ENCODE assay signal across 18 mouse cellular contexts in genomic region chr14:46419269-46419668, GRCm38 (mm10). TPM values are rescaled to one million over a fixed set of nuclear protein-coding genes. Genes with fewer than 3 reads are reported as not detected.
DNase-seq lines count a peak whose midpoint lies in the region; ATAC-seq and TF ChIP-seq lines count a peak whose summit lies in the region.
"Had no signal": no experiment of that assay in that cellular context is flagged by ENCODE, and none has a peak within 500 bp of the region (broad histone marks: within the 10 kb centered on the region; RNA-seq: fewer than 3 reads in every experiment).

No protein-coding gene starts in this region.

- DNase-seq in ES-E14 (ENCODE audit: low read depth, low spot score), result no peak
- DNase-seq in forebrain, embryonic 14.5 days (ENCODE audit: low spot score), result no peak
- DNase-seq in urinary bladder, adult 2 months (ENCODE audit: low spot score), result no peak
- no peak for DNase-seq in left cerebral cortex, adult 8-10 months (ENCODE audit: low spot score in 2 of 2)
- DNase-seq: cerebellum, postnatal 14 days; gastrocnemius, postnatal 14 days; layer of hippocampus, adult 9-11 months; left cerebral cortex, postnatal 4 days; liver, embryonic 13.5 days; lung, postnatal 14 days; thymus, postnatal 36 days had no signal

- in situ Hi-C loops in ES-E14 (cut with MboI; ENCODE audit: low sequenced_read_pairs in 2 of 2, unreplicated experiment in 2 of 2), result no loop called here

- no peak; the same call in 1 of the 2 replicates for ATAC-seq in forebrain, embryonic 13.5 days
- no peak for ATAC-seq in forebrain, embryonic 12.5 days (ENCODE audit: low FRiP score)
- ATAC-seq in forebrain, embryonic 14.5 days, result 0 out of 2 replicates have a peak, but pooled peaks have one; percentile 15
- peak; percentile 59 for ATAC-seq in midbrain, embryonic 13.5 days

- H3K27ac ChIP-seq in forebrain, embryonic 13.5 days, result no peak overlapping the region
- no peak overlapping the region for H3K27ac ChIP-seq in forebrain, embryonic 12.5 days
- no peak overlapping the region; the same call in 1 of the 2 replicates for H3K27ac ChIP-seq in ES-E14 (ENCODE audit: insufficient read depth, low read depth, low read length, poor library complexity, severe bottlenecking)
- H3K27ac ChIP-seq in forebrain, embryonic 14.5 days (ENCODE audit: low read depth, low read length), result no peak overlapping the region
- no peak overlapping the region; the same call in 1 of the 2 replicates for H3K27ac ChIP-seq in midbrain, embryonic 13.5 days
- H3K27ac ChIP-seq: liver, embryonic 13.5 days; neural tube, embryonic 13.5 days had no signal

- peaks cover 13% of the 10 kb centered on the region; the same call in 1 of the 2 replicates for H3K4me1 ChIP-seq in forebrain, embryonic 13.5 days
- peaks cover 15% of the 10 kb centered on the region for H3K4me1 ChIP-seq in forebrain, embryonic 12.5 days
- H3K4me1 ChIP-seq in ES-E14 (ENCODE audit: control insufficient read depth in 2 of 2, insufficient read depth in 2 of 2, low read length in 2 of 2, poor library complexity in 1 of 2), result peaks cover 0 to 3% of the 10 kb centered on the region in 2 experiments; a peak in 1 of 4 replicates
- no peaks in the 10 kb centered on the region; the same call in 1 of the 2 replicates for H3K4me1 ChIP-seq in forebrain, embryonic 14.5 days (ENCODE audit: control insufficient read depth, insufficient read depth, low read length)
- peaks cover 10% of the 10 kb centered on the region for H3K4me1 ChIP-seq in midbrain, embryonic 13.5 days (replicated peaks)
- H3K4me1 ChIP-seq: liver, embryonic 13.5 days; neural tube, embryonic 13.5 days had no signal

- peaks cover 8% of the 10 kb centered on the region; the same call in 1 of the 2 replicates for H3K27me3 ChIP-seq in forebrain, embryonic 13.5 days
- H3K27me3 ChIP-seq in forebrain, embryonic 12.5 days, result peaks cover 5% of the 10 kb centered on the region
- no peaks in the 10 kb centered on the region for H3K27me3 ChIP-seq in forebrain, embryonic 14.5 days (replicated peaks; ENCODE audit: control insufficient read depth, insufficient read depth, low read length)
- H3K27me3 ChIP-seq in midbrain, embryonic 13.5 days, result no peaks in the 10 kb centered on the region
- H3K27me3 ChIP-seq: heart, embryonic 12.5 days; liver, embryonic 13.5 days; neural tube, embryonic 13.5 days had no signal

- H3K9me3 ChIP-seq in forebrain, embryonic 13.5 days (replicated peaks), result no peaks in the 10 kb centered on the region
- H3K9me3 ChIP-seq in forebrain, embryonic 12.5 days, result no peaks in the 10 kb centered on the region
- H3K9me3 ChIP-seq in ES-E14 (ENCODE audit: control insufficient read depth, insufficient read depth, low read depth, low read length), result no peaks in the 10 kb centered on the region
- H3K9me3 ChIP-seq in forebrain, embryonic 14.5 days (replicated peaks; ENCODE audit: control insufficient read depth, low read length), result 0 out of 2 replicates have a peak, but pooled peaks cover 2% of the 10 kb centered on the region
- no peaks in the 10 kb centered on the region for H3K9me3 ChIP-seq in midbrain, embryonic 13.5 days
- H3K9me3 ChIP-seq: heart, embryonic 12.5 days; liver, embryonic 13.5 days had no signal

- no peak overlapping the region for H3K9ac ChIP-seq in forebrain, embryonic 13.5 days
- no peak overlapping the region for H3K9ac ChIP-seq in forebrain, embryonic 12.5 days
- H3K9ac ChIP-seq in ES-E14 (ENCODE audit: insufficient read depth, low read depth, low read length, poor library complexity, severe bottlenecking), result 0 out of 2 replicates have a peak overlapping the region, but pooled peaks have one; percentile 17
- no peak overlapping the region for H3K9ac ChIP-seq in forebrain, embryonic 14.5 days (ENCODE audit: low read length)
- H3K9ac ChIP-seq in midbrain, embryonic 13.5 days (replicated peaks), result no peak overlapping the region
- H3K9ac ChIP-seq: heart, embryonic 12.5 days; liver, embryonic 13.5 days; neural tube, embryonic 13.5 days had no signal

- WGBS in forebrain, embryonic 13.5 days, result 14% methylated on average over 10 of the region's 11 CpGs
- 24% methylated on average over 11 of the region's 11 CpGs for WGBS in forebrain, embryonic 12.5 days
- 6% methylated on average over 11 of the region's 11 CpGs for WGBS in forebrain, embryonic 14.5 days
- WGBS in midbrain, embryonic 13.5 days, result 25% methylated on average over 11 of the region's 11 CpGs

- H3K36me3 ChIP-seq in forebrain, embryonic 13.5 days (ENCODE audit: poor library complexity, severe bottlenecking), result no peaks in the 10 kb centered on the region
- H3K36me3 ChIP-seq in forebrain, embryonic 12.5 days (replicated peaks), result no peaks in the 10 kb centered on the region
- H3K36me3 ChIP-seq in ES-E14 (ENCODE audit: control insufficient read depth, insufficient read depth, low read length, poor library complexity, severe bottlenecking), result no peaks in the 10 kb centered on the region
- no peaks in the 10 kb centered on the region for H3K36me3 ChIP-seq in forebrain, embryonic 14.5 days (ENCODE audit: control insufficient read depth, insufficient read depth, low read length)
- no peaks in the 10 kb centered on the region for H3K36me3 ChIP-seq in midbrain, embryonic 13.5 days
- H3K36me3 ChIP-seq: heart, embryonic 12.5 days; liver, embryonic 13.5 days; neural tube, embryonic 13.5 days had no signal

- 0 out of 2 replicates have a peak overlapping the region, but pooled peaks have one; percentile 6 for H3K4me2 ChIP-seq in forebrain, embryonic 13.5 days
- no peak overlapping the region for H3K4me2 ChIP-seq in forebrain, embryonic 12.5 days
- no peak overlapping the region for H3K4me2 ChIP-seq in forebrain, embryonic 14.5 days (ENCODE audit: low read length)
- no peak overlapping the region for H3K4me2 ChIP-seq in midbrain, embryonic 13.5 days (replicated peaks)
- H3K4me2 ChIP-seq: heart, embryonic 12.5 days; liver, embryonic 13.5 days; neural tube, embryonic 13.5 days had no signal

- no peak overlapping the region for H3K4me3 ChIP-seq in forebrain, embryonic 13.5 days
- H3K4me3 ChIP-seq in forebrain, embryonic 12.5 days (replicated peaks), result no peak overlapping the region
- H3K4me3 ChIP-seq in ES-E14 (ENCODE audit: insufficient read depth in 1 of 2, low read depth in 1 of 2, low read length in 2 of 2, poor library complexity in 1 of 2, severe bottlenecking in 1 of 2), result no peak overlapping the region; a peak in 1 of 4 replicates
- H3K4me3 ChIP-seq in forebrain, embryonic 14.5 days (ENCODE audit: low read depth, low read length), result no peak overlapping the region
- H3K4me3 ChIP-seq in midbrain, embryonic 13.5 days (replicated peaks), result no peak overlapping the region
- H3K4me3 ChIP-seq: heart, embryonic 12.5 days; liver, embryonic 13.5 days; neural tube, embryonic 13.5 days had no signal

TF ChIP-seq in ES-E14, 5 proteins besides CTCF, POLR2A, EP300 and RAD21:
- TF ChIP-seq CHD2 (IDR thresholded peaks at IDR 0.05; ENCODE audit: low read depth, low read length) (no peak), ZNF384 (IDR thresholded peaks at IDR 0.05; ENCODE audit: low read depth, low read length) (no peak), MAFK (IDR thresholded peaks at IDR 0.05; ENCODE audit: insufficient read depth, low read depth, low read length) (no peak), ZC3H11A (IDR thresholded peaks at IDR 0.05; ENCODE audit: borderline replicate concordance, low read depth, low read length) (no peak), HCFC1 (IDR thresholded peaks at IDR 0.05; ENCODE audit: borderline replicate concordance, insufficient read depth, low read length) (no peak)

RNA-seq across cellular contexts. Expression of gene Bmp4, which starts 28.8 kb away (rescaled TPM):
- 2.4 and 3.8 TPM in 2 replicates for polyA plus RNA-seq in forebrain, embryonic 13.5 days (2015; fragmentation: Nextera tagmentation; extraction: Ambion mirVana)
- polyA plus RNA-seq in forebrain, embryonic 12.5 days (2016; fragmentation: Nextera tagmentation; extraction: Ambion mirVana), result 8.6 and 13.4 TPM in 2 replicates
- 36.5 and 73.9 TPM in 2 replicates for total RNA-seq in ES-E14 (2012; rRNA removed)
- 1.2 and 1.7 TPM in 2 replicates for polyA plus RNA-seq in forebrain, embryonic 14.5 days (2014; fragmentation: Nextera tagmentation; extraction: Ambion mirVana)
- 2.6 and 5.7 TPM in 2 replicates for polyA plus RNA-seq in midbrain, embryonic 13.5 days (2015; fragmentation: Nextera tagmentation; extraction: Ambion mirVana)
- polyA plus RNA-seq in urinary bladder, adult 2 months (2012; rRNA removed), result 115 and 166 TPM in 2 replicates
- 1 to 10 TPM; 2.9 to 7.5 (median 5.7) TPM for total RNA-seq in left cerebral cortex, adult 8-10 months (2022)

RNA-seq across cellular contexts. Expression of gene Gm15217, which starts 40.1 kb away (rescaled TPM):
- not detected in 2 replicates for polyA plus RNA-seq in forebrain, embryonic 13.5 days (2015; fragmentation: Nextera tagmentation; extraction: Ambion mirVana)
- polyA plus RNA-seq in forebrain, embryonic 12.5 days (2016; fragmentation: Nextera tagmentation; extraction: Ambion mirVana), result not detected in 2 replicates
- total RNA-seq in ES-E14 (2012; rRNA removed), result not detected in 2 replicates
- polyA plus RNA-seq in forebrain, embryonic 14.5 days (2014; fragmentation: Nextera tagmentation; extraction: Ambion mirVana), result not detected in 2 replicates
- polyA plus RNA-seq in midbrain, embryonic 13.5 days (2015; fragmentation: Nextera tagmentation; extraction: Ambion mirVana), result not detected in 2 replicates
- not detected in 2 replicates for polyA plus RNA-seq in urinary bladder, adult 2 months (2012; rRNA removed)
- not detected for total RNA-seq in left cerebral cortex, adult 8-10 months (2022)
- total RNA-seq: gastrocnemius, postnatal 14 days; hematopoietic stem cell, adult 5-6 weeks; left cerebral cortex, postnatal 4 days had no signal
- polyA plus RNA-seq: embryonic facial prominence, embryonic 14.5 days; liver, embryonic 13.5 days; neural tube, embryonic 13.5 days had no signal

Comparison
In these comparisons a context has a peak if more than half of its experiments do, and no peak if none do; other contexts are left out.
1. ATAC-seq: peak in forebrain, embryonic 14.5 days (single experiment) and midbrain, embryonic 13.5 days (single experiment); none in forebrain, embryonic 13.5 days (single experiment) and forebrain, embryonic 12.5 days (single experiment).